Mouse (Mus musculus) brown adipose tissue, adult 24 weeks (tissue): ENCODE data around the gene Hdc. TPM values are rescaled to one million over a fixed set of nuclear protein-coding genes. Genes with fewer than 3 reads are reported as not detected.

Experiments used
- H3K27ac ChIP-seq: fragments of 200-500 bp; replicated peaks from 2 replicates; pipeline ENCODE4 v1.5.1; 2012; ENCODE audit warnings: low read depth, mild to moderate bottlenecking, low read length
- H3K4me1 ChIP-seq: fragments of 200-500 bp; 2 replicates; pipeline ENCODE4 v1.6.1; 2012; ENCODE audit warnings: low read length, mixed read lengths; ENCODE audit not compliant: control insufficient read depth, insufficient read depth, insufficient read length
- H3K4me3 ChIP-seq: fragments of 200-500 bp; 2 replicates; pipeline ENCODE4 v1.5.1; 2012; ENCODE audit warnings: low read depth, mild to moderate bottlenecking, low read length, moderate library complexity; ENCODE audit not compliant: insufficient read depth
- polyA plus RNA-seq: library from polyadenylated mRNA; stranded (reverse); fragments of >200 nt; gene quantifications from 2 replicates; pipeline ENCODE4 v1.2.4, GENCODE M21; 2012; ENCODE audit not compliant: missing spikeins, insufficient read depth, insufficient read length

The Hdc gene
- polyA plus RNA-seq, 1 experiment = 2.1 TPM

GRCm38 (mm10) chr2:126549681-126550080, 69.4 kb downstream of the Hdc start:
- Histone ChIP-seq H3K4me3 (no peak overlapping the region), H3K4me1 (0 out of 2 replicates have a peak, but pooled peaks cover 3% of the 10 kb centered on the region), H3K27ac (no peak overlapping the region)

- H3K4me3 ChIP-seq = no peak overlapping the region
- H3K4me1 ChIP-seq = 0 out of 2 replicates have a peak, but pooled peaks cover 3% of the 10 kb centered on the region
- 0 out of 2 replicates have a peak overlapping the region, but pooled peaks have one; percentile 8 for H3K27ac ChIP-seq
Observed at GRCm38 (mm10) chr2:126546392-126546791, 72.7 kb downstream of the Hdc start.

GRCm38 (mm10) chr2:126545297-126545696, 73.8 kb downstream of the Hdc start:
- 0 out of 2 replicates have a peak, but pooled peaks cover 3% of the 10 kb centered on the region for H3K4me1 ChIP-seq
- no peak overlapping the region for H3K4me3 ChIP-seq
- no peak overlapping the region for H3K27ac ChIP-seq

Other genes with a start within 250 kb of the Hdc start
- 0.21 and 0.44 TPM in 2 replicates for gene Atp8b4, start 118.6 kb downstream of the Hdc start, polyA plus RNA-seq
- 53.3 and 74.1 TPM in 2 replicates for gene Slc27a2, start 66.9 kb downstream of the Hdc start, polyA plus RNA-seq
- 4.0 and 6.6 TPM in 2 replicates for gene Gabpb1, start 57.0 kb upstream of the Hdc start, polyA plus RNA-seq
- 64.0 and 66.5 TPM in 2 replicates for gene Usp8, start 88.0 kb upstream of the Hdc start, polyA plus RNA-seq
- 5.8 and 11.5 TPM in 2 replicates for gene Usp50, start 164.2 kb upstream of the Hdc start, polyA plus RNA-seq